Mouse (Mus musculus): Measurements from ENCODE around the gene Cnnm2.
A peak's percentile ranks its signal among the peaks of the same experiment; 100 is the strongest.
"Not testable (repeated sequence)": the region's sequence is repeated elsewhere in the genome, so short reads cannot be mapped to it uniquely, and the experiment has no call there.

The Cnnm2 gene

GRCm38 (mm10) chr19:46761247-46761946 lies at the start of gene Cnnm2:
Cnnm2 (plus strand) TSS chr19:46761596.
- peak; percentile 99 for DNase-seq (ENCODE audit: low read depth, low spot score)

GRCm38 (mm10) chr19:46714234-46714633 lies 47.2 kb upstream of the Cnnm2 start:
- DNase-seq (ENCODE audit: low read depth, low spot score), result no peak

GRCm38 (mm10) chr19:46715016-46715415 lies 46.4 kb upstream of the Cnnm2 start:
- no peak for DNase-seq (ENCODE audit: low read depth, low spot score)

- no peak for DNase-seq (ENCODE audit: low read depth, low spot score)
Observed at GRCm38 (mm10) chr19:46718150-46718549, 43.2 kb upstream of the Cnnm2 start.

- DNase-seq (ENCODE audit: low read depth, low spot score), result no peak
Observed at GRCm38 (mm10) chr19:46724411-46724810, 37.0 kb upstream of the Cnnm2 start.

- DNase-seq (ENCODE audit: low read depth, low spot score), result no peak
Observed at GRCm38 (mm10) chr19:46726142-46726541, 35.3 kb upstream of the Cnnm2 start.

- DNase-seq (ENCODE audit: low read depth, low spot score), result no peak
Observed at GRCm38 (mm10) chr19:46727140-46727736, 34.2 kb upstream of the Cnnm2 start.

GRCm38 (mm10) chr19:46727945-46728540 lies 33.4 kb upstream of the Cnnm2 start:
- DNase-seq (ENCODE audit: low read depth, low spot score), result no peak

GRCm38 (mm10) chr19:46728909-46729308 lies 32.5 kb upstream of the Cnnm2 start:
- DNase-seq (ENCODE audit: low read depth, low spot score), result no peak

- DNase-seq (ENCODE audit: low read depth, low spot score), result no peak
Observed at GRCm38 (mm10) chr19:46731351-46731750, 30.0 kb upstream of the Cnnm2 start.

GRCm38 (mm10) chr19:46732673-46733072 lies 28.7 kb upstream of the Cnnm2 start:
- not testable (repeated sequence) for DNase-seq (ENCODE audit: low read depth, low spot score)

- DNase-seq (ENCODE audit: low read depth, low spot score), result no peak
Observed at GRCm38 (mm10) chr19:46733626-46734025, 27.8 kb upstream of the Cnnm2 start.

- no peak for DNase-seq (ENCODE audit: low read depth, low spot score)
Observed at GRCm38 (mm10) chr19:46735241-46735640, 26.2 kb upstream of the Cnnm2 start.

- no peak for DNase-seq (ENCODE audit: low read depth, low spot score)
Observed at GRCm38 (mm10) chr19:46737106-46737505, 24.3 kb upstream of the Cnnm2 start.

- no peak for DNase-seq (ENCODE audit: low read depth, low spot score)
Observed at GRCm38 (mm10) chr19:46740341-46741008, 20.9 kb upstream of the Cnnm2 start.

- no peak for DNase-seq (ENCODE audit: low read depth, low spot score)
Observed at GRCm38 (mm10) chr19:46741574-46741973, 19.8 kb upstream of the Cnnm2 start.

GRCm38 (mm10) chr19:46744681-46745080 lies 16.7 kb upstream of the Cnnm2 start:
- no peak for DNase-seq (ENCODE audit: low read depth, low spot score)

- no peak for DNase-seq (ENCODE audit: low read depth, low spot score)
Observed at GRCm38 (mm10) chr19:46747799-46748198, 13.6 kb upstream of the Cnnm2 start.

- DNase-seq (ENCODE audit: low read depth, low spot score), result no peak
Observed at GRCm38 (mm10) chr19:46752235-46752634, 9.2 kb upstream of the Cnnm2 start.

GRCm38 (mm10) chr19:46755066-46755465 lies 6.3 kb upstream of the Cnnm2 start:
- DNase-seq (ENCODE audit: low read depth, low spot score), result no peak

GRCm38 (mm10) chr19:46756221-46756620 lies 5.2 kb upstream of the Cnnm2 start:
- DNase-seq (ENCODE audit: low read depth, low spot score), result no peak

- no peak for DNase-seq (ENCODE audit: low read depth, low spot score)
Observed at GRCm38 (mm10) chr19:46759096-46759495, 2.3 kb upstream of the Cnnm2 start.

Data from telencephalon, adult 2 months (tissue).